Mouse (Mus musculus) lung, adult 18-20 months (tissue): ENCODE measurements around the gene AU018091.
"Not testable (repeated sequence)": the region's sequence is repeated elsewhere in the genome, so short reads cannot be mapped to it uniquely, and the experiment has no call there.

Source experiments
- DNase-seq, 2 experiments: peaks; one replicate each; pipeline ENCODE4 v3.0.0; 2022; ENCODE audit warnings: mixed read lengths in 2 of 2

AU018091 gene

DNA sequence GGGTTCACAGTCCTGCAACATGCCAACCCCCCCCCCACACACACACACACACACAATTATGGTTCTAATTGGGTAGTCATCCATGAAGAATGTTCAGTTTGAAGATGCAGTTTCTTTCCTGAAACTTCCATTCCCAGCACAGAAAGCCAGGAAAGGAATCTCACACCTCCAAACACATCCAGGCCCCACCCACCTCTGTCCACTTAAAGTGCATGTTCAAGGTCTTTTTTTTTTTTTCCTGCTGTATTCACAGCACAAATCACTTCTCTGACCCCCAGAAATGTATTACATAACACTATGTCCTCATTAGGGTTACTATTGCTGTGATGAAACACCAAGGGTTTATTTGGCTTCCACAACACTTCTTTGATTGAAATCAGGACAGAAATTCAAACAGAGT lies 4.0 kb downstream of the AU018091 start:
- DNase-seq, result no peak

DNA sequence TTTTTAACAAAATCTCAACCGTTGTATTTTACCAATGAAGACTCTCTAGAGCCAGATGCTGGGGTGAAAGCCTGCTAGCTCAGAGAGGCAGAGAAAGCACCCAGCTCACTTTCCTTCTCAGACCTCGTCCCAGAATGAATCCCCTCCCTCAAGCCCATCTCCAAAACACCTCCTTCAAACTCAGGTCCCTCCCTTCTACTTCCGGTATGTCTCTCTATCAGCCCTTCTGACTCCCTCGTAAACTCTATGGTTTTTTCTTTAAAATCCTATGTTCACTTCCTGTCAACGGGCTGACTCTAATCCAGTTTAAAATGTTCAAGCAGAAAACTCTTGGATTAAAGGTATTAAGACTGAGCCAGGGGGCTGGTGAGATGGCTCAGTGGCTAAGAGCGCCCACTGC lies 4.6 kb downstream of the AU018091 start:
- no peak for DNase-seq

DNA sequence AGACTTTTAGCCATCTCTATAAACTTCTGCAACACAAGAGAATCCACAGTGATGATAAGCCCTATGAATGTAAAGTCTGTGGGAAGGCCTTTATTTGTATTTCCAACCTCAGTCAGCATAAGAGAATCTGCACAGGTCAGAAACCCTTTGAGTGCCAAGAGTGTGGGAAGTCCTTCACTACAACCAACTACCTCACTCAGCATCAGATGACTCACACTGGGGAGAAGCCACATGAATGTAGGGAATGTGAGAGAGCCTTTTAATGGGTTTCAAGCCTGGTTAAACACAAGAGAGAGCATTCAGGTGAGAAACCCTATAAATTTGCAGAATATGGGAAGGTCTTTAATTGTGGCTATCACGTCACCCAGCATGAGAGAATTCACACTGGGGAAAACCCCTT lies 18.6 kb downstream of the AU018091 start:
- DNase-seq, result no peak

DNA sequence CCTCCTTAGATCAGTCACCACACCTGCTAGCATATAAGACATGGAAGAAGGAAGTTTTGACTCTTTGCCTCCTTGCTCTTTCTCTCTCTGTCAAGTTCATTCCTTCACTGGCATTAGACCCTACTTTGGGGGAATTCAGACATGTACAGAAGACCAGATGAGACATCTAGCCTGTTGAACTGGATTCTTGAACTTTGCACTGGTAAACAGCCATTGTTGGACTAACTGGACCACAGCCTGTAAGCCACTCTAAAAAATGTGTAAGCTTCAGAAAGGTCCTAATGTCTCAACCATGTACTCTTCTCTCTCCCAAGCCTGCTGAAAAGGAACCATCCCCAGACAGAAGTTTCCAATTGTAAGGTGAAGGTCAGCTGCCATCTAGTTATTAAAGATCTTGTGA lies 22.9 kb downstream of the AU018091 start:
- no peak for DNase-seq

DNA sequence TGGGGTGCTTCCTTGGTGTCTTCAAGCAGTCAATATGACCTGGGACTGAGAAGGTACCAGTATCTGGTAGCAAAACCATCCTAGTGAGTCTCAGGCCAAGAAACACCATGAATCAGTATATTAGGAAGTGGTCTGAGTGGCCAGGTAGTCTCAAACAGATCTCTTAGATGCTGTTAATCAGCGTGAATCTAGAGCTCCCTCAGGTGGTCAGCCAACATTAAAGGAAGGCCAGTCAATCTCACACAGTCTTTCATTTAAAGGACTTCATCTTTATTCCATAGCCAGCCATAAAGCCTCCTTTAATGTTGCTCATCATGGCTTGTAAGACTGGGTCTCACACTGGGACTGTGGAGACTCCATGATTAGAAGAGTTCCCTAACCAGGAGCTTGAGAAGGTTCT lies 25.7 kb downstream of the AU018091 start:
- no peak for DNase-seq

DNA sequence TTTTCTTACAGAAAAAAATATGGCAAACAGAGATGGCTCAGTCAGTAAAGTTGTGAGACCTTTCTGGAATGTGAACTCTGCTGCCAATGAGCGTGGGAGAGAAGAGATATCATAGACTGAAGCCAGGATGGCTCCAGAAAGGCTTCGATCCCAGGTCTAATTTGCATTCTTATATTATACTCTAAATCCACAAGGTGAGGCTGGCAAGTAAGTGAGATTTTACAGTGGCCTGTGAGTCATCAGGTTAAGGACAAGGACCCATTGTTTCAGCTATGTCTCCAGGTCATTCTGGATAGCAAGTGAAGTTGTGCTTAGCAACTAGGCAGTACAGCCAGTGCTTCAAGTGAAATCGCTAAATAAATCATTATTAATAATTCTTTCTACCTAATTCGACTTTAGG lies 33.4 kb downstream of the AU018091 start:
- no peak for DNase-seq

DNA sequence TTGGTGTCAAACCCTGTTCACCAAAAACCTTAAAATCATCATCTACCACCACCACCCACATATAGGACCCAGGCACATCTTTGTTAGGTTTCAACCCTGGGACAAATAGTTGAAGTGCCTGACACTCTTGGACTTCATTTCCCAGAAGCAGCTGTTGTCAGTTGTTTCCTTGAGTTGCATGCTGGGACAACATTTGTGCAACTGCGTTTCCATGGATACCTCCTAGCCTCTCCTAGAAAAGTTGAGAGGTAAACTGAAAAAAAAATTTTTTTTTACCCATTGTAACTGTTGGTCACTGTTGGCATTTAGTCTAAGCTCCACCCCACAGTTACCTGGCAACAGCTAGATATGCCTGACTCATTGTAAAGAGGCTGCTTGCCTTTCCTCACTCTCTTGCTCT lies 34.3 kb downstream of the AU018091 start:
- DNase-seq, result peak in 1 of 2 experiments; percentile 4

DNA sequence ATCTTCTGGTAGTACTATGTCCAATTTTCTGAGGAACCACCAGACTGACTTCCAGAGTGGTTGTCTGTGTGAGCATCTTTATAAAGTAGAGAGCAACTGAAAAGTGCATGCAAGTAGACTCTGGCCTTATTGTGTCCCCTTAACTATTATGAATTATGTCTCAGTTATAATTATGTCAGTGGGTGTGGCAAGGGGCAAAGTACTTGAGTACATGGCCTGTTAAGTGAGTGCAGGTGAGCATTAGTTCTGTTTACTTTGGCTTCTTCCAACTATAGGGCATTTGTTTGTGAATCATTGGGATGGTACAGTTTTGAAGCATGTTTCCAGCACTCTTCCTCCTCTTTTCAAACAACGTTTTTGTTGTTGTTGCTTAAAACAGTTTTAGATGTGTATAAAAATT lies 38.7 kb downstream of the AU018091 start:
- DNase-seq, result no peak

DNA sequence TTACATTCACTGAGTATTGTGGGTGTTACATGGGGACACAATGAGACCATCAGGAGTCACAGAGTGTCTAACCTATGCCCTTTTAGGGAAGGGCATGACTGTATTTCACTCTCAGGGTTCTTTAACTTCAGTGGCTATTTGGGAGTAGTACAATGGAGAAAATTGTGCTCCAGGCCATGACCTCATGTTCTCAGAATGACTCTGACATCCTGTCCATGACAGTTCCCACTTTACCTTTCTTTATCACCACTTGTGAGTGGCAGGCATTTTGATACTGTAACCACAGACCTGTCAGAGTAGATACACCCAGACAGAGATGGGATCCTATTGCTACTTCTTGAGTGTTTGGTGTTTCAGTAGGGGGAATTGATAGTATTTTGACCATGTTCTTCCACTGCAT lies 40.4 kb downstream of the AU018091 start:
- not testable (repeated sequence) for DNase-seq

DNA sequence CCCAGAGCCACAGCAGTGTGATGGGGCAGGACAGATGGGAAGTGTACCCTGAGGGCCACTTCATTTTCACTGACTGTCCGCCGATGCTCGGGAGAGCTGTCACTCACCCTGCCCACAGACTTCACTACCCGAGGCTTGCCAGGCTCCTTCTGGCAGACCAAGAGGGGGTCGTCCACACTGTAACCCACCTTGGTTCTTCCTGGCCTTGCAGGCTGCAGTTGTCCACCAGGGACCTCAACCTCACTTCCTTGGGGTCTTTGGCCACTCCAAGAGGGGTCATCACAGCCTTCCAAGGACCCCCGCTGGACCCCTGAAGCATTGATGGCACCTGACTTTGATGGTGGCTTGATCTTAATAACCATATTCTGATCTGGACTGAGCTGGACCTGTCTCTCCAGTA lies 57.8 kb downstream of the AU018091 start:
- not testable (repeated sequence) for DNase-seq

DNA sequence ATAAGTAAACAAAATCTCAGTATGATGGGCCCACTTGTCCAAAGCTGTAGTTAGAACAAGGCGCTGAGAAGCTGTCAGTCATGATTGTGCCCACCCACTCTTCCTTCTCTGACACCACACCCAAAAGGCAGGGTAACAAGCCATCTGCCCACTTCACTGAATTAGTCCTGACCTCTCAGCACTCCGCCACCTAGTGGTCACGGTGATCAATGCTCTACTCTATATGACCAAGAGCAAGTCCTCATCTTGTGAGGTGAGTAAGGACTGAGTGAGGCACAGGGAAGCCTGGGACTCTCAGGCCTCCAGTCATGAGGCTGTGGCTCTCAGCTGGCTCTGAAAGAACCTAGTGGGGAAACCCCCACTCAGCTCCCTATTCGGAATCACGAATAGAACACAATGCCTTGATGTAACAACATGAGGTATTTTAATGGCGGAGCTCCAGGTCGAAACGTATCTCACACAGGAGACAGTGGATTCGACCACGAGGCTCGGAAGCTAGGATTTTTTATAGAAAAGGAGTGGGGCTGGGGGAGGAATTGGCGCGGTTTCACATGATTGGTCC lies 62.4 kb downstream of the AU018091 start:
- not testable (repeated sequence) for DNase-seq
